In genomic region chr9:116620434-116620833, GRCm38 (mm10) we compare ENCODE assay signal across 16 mouse cellular contexts.
"Had no signal": no experiment of that assay in that cellular context is flagged by ENCODE, and none has a peak within 500 bp of the region (broad histone marks: within the 10 kb centered on the region; RNA-seq: fewer than 3 reads in every experiment).

No protein-coding gene starts in this region.

- H3K4me2 ChIP-seq: kidney, embryonic 15.5 days; limb, embryonic 15.5 days; liver, embryonic 12.5 days; lung, embryonic 14.5 days; midbrain, embryonic 11.5 days; midbrain, embryonic 15.5 days had no signal

- ATAC-seq: intestine, embryonic 16.5 days; liver, embryonic 12.5 days; midbrain, embryonic 15.5 days had no signal

- H3K36me3 ChIP-seq: kidney, embryonic 15.5 days; limb, embryonic 15.5 days; liver, embryonic 12.5 days; midbrain, embryonic 15.5 days had no signal

- H3K9me3 ChIP-seq: kidney, embryonic 15.5 days; limb, embryonic 15.5 days; liver, embryonic 12.5 days; midbrain, embryonic 15.5 days had no signal

- H3K9ac ChIP-seq: kidney, embryonic 15.5 days; limb, embryonic 15.5 days; liver, embryonic 12.5 days; lung, embryonic 14.5 days; midbrain, embryonic 15.5 days had no signal

- H3K27me3 ChIP-seq: kidney, embryonic 15.5 days; limb, embryonic 15.5 days; liver, embryonic 12.5 days; midbrain, embryonic 15.5 days had no signal

- H3K27ac ChIP-seq: kidney, embryonic 15.5 days; limb, embryonic 15.5 days; liver, embryonic 12.5 days; midbrain, embryonic 15.5 days; stomach, postnatal 0 days had no signal

- H3K4me1 ChIP-seq: kidney, embryonic 15.5 days; limb, embryonic 15.5 days; liver, embryonic 12.5 days; midbrain, embryonic 15.5 days had no signal

- DNase-seq: kidney, adult 2 months; kidney, postnatal 14 days; layer of hippocampus, postnatal 36 days; lung, embryonic 14.5 days; lung, postnatal 10 days; lung, postnatal 4 days; right cerebral cortex, postnatal 14 days; thymus, adult 2 months; thymus, postnatal 25 days had no signal

- H3K4me3 ChIP-seq: kidney, embryonic 15.5 days; limb, embryonic 15.5 days; liver, embryonic 12.5 days; midbrain, embryonic 15.5 days had no signal
